Mouse (Mus musculus) erythroblast, embryonic 14.5 days (primary cell): Measurements from ENCODE around the gene Nfkbie. TPM values are rescaled to one million over a fixed set of nuclear protein-coding genes. Genes with fewer than 3 reads are reported as not detected.

Source experiments
- H3K27me3 ChIP-seq: 2 replicates; pipeline ENCODE4 v1.6.1; 2012; ENCODE audit warnings: inconsistent platforms; ENCODE audit not compliant: control insufficient read depth
- H3K36me3 ChIP-seq: 2 replicates; pipeline ENCODE4 v1.6.1; 2012; ENCODE audit warnings: mild to moderate bottlenecking, inconsistent platforms; ENCODE audit not compliant: control insufficient read depth
- H3K4me1 ChIP-seq: 2 replicates; pipeline ENCODE4 v1.6.1; 2012; ENCODE audit warnings: inconsistent platforms; ENCODE audit not compliant: control insufficient read depth
- H3K4me3 ChIP-seq: replicated peaks from 2 replicates; pipeline ENCODE3; 2012; ENCODE audit warnings: moderate library complexity, mild to moderate bottlenecking, inconsistent platforms
- H3K9me3 ChIP-seq: 2 replicates; pipeline ENCODE4 v1.6.1; 2012; ENCODE audit warnings: low read length, inconsistent platforms, mixed read lengths; ENCODE audit not compliant: control insufficient read depth
- GATA1 ChIP-seq: IDR thresholded peaks from 2 replicates; pipeline ENCODE4 v1.6.1; 2012; ENCODE audit warnings: low read length, inconsistent platforms, mixed read lengths
- TAL1 ChIP-seq: IDR thresholded peaks from 3 replicates; pipeline ENCODE4 v1.6.1; 2012; ENCODE audit warnings: low read length, inconsistent platforms, mixed read lengths
- polyA plus RNA-seq: library from polyadenylated mRNA; stranded (reverse); fragments of >175 nt; gene quantifications from 2 replicates; pipeline ENCODE4 v1.2.3, GENCODE M21; 2012

Gene Nfkbie
- polyA plus RNA-seq, 1 experiment: 0.06 TPM

- H3K27me3 ChIP-seq: peaks cover 71% of the 10 kb centered on the region
- no peak for TF ChIP-seq GATA1
- no peak for TF ChIP-seq TAL1
- no peaks in the 10 kb centered on the region for H3K9me3 ChIP-seq
- H3K36me3 ChIP-seq: no peaks in the 10 kb centered on the region
- peak overlapping the region; percentile 64 for H3K4me3 ChIP-seq
- peaks cover 14% of the 10 kb centered on the region for H3K4me1 ChIP-seq
These were observed 595 bp downstream of the Nfkbie start for GRCm38 (mm10) chr17:45556107-45556489.

- TF ChIP-seq GATA1: no peak
- no peak for TF ChIP-seq TAL1
- H3K27me3 ChIP-seq: peaks cover 65% of the 10 kb centered on the region
- H3K9me3 ChIP-seq: no peaks in the 10 kb centered on the region
- peaks cover 14% of the 10 kb centered on the region for H3K4me1 ChIP-seq
- H3K4me3 ChIP-seq: peak overlapping the region; percentile 64
- no peaks in the 10 kb centered on the region for H3K36me3 ChIP-seq
These were observed 1.2 kb downstream of the Nfkbie start for GRCm38 (mm10) chr17:45556514-45557245.

GRCm38 (mm10) chr17:45557246-45557824, 1.8 kb downstream of the Nfkbie start:
- H3K36me3 ChIP-seq: no peaks in the 10 kb centered on the region
- H3K27me3 ChIP-seq: peaks cover 60% of the 10 kb centered on the region
- no peak for TF ChIP-seq GATA1
- no peak for TF ChIP-seq TAL1
- H3K4me3 ChIP-seq: no peak overlapping the region
- no peaks in the 10 kb centered on the region for H3K9me3 ChIP-seq
- H3K4me1 ChIP-seq: peaks cover 11% of the 10 kb centered on the region

GRCm38 (mm10) chr17:45557998-45558862, 2.7 kb downstream of the Nfkbie start:
- no peak overlapping the region for H3K4me3 ChIP-seq
- peaks cover 53% of the 10 kb centered on the region for H3K27me3 ChIP-seq
- no peaks in the 10 kb centered on the region for H3K36me3 ChIP-seq
- H3K4me1 ChIP-seq: peaks cover 14% of the 10 kb centered on the region
- TF ChIP-seq GATA1 (no peak), TAL1 (no peak)
- no peaks in the 10 kb centered on the region for H3K9me3 ChIP-seq

GRCm38 (mm10) chr17:45559732-45560525, 4.4 kb downstream of the Nfkbie start:
- peaks cover under 1% of the 10 kb centered on the region; the same call in 1 of the 2 replicates for H3K36me3 ChIP-seq
- H3K9me3 ChIP-seq: no peaks in the 10 kb centered on the region
- H3K4me3 ChIP-seq: no peak overlapping the region
- TF ChIP-seq GATA1 (no peak), TAL1 (no peak)
- peaks cover 30% of the 10 kb centered on the region for H3K4me1 ChIP-seq
- peaks cover 41% of the 10 kb centered on the region for H3K27me3 ChIP-seq

- TF ChIP-seq TAL1: no peak
- TF ChIP-seq GATA1: no peak
- H3K36me3 ChIP-seq: peaks cover 31% of the 10 kb centered on the region
- peak overlapping the region; percentile 88 for H3K4me3 ChIP-seq
- H3K4me1 ChIP-seq: peaks cover 37% of the 10 kb centered on the region
- peaks cover 8% of the 10 kb centered on the region for H3K27me3 ChIP-seq
- no peaks in the 10 kb centered on the region for H3K9me3 ChIP-seq
These were observed 7.7 kb downstream of the Nfkbie start for GRCm38 (mm10) chr17:45563216-45563615.

GRCm38 (mm10) chr17:45563655-45564530, 8.4 kb downstream of the Nfkbie start, which contains the start of gene Slc35b2:
Slc35b2 (plus strand) TSS chr17:45563874.
- Histone ChIP-seq H3K4me1 (peaks cover 40% of the 10 kb centered on the region), H3K4me3 (peak within 1 kb of the TSS; percentile 88), H3K27me3 (peaks cover 6% of the 10 kb centered on the region; the same call in 1 of the 2 replicates), H3K9me3 (no peaks in the 10 kb centered on the region), H3K36me3 (peaks cover 37% of the 10 kb centered on the region)
- no peak for TF ChIP-seq TAL1
- TF ChIP-seq GATA1: no peak

GRCm38 (mm10) chr17:45564531-45565084, 9.1 kb downstream of the Nfkbie start:
- Histone ChIP-seq H3K9me3 (no peaks in the 10 kb centered on the region), H3K4me3 (peak overlapping the region; percentile 88), H3K4me1 (peaks cover 40% of the 10 kb centered on the region), H3K36me3 (peaks cover 45% of the 10 kb centered on the region), H3K27me3 (peaks cover 3% of the 10 kb centered on the region; the same call in 1 of the 2 replicates)
- TF ChIP-seq TAL1: no peak
